Mouse (Mus musculus): ENCODE data around the gene Wwc1. TPM values are rescaled to one million over a fixed set of nuclear protein-coding genes. Genes with fewer than 3 reads are reported as not detected.
"Not testable (repeated sequence)": the region's sequence is repeated elsewhere in the genome, so short reads cannot be mapped to it uniquely, and the experiment has no call there.

The Wwc1 gene
- polyA plus RNA-seq, 1 experiment from 2014 or later, result 15.2 TPM

- 30% methylated on average over 11 of the region's 11 CpGs for WGBS
- no peak overlapping the region for H3K4me2 ChIP-seq (replicated peaks)
- H3K9me3 ChIP-seq (replicated peaks), result no peaks in the 10 kb centered on the region
- no peak overlapping the region for H3K9ac ChIP-seq
- no peaks in the 10 kb centered on the region for H3K27me3 ChIP-seq
- peaks cover 36% of the 10 kb centered on the region for H3K4me1 ChIP-seq
- peak overlapping the region; percentile 84 for H3K27ac ChIP-seq
- H3K36me3 ChIP-seq, result peaks cover 10% of the 10 kb centered on the region
- peak; percentile 91 for ATAC-seq (ENCODE audit: low FRiP score)
- H3K4me3 ChIP-seq, result no peak overlapping the region
These were observed 123.8 kb downstream of the Wwc1 start for GRCm38 (mm10) chr11:35856359-35857040.

- H3K27ac ChIP-seq, result peak overlapping the region; percentile 84
- H3K9me3 ChIP-seq (replicated peaks), result no peaks in the 10 kb centered on the region
- no peak overlapping the region for H3K4me2 ChIP-seq (replicated peaks)
- H3K27me3 ChIP-seq, result no peaks in the 10 kb centered on the region
- no peak overlapping the region for H3K9ac ChIP-seq
- 79% methylated on average over 7 of the region's 9 CpGs for WGBS
- ATAC-seq (ENCODE audit: low FRiP score), result no peak
- H3K36me3 ChIP-seq, result peaks cover 13% of the 10 kb centered on the region
- H3K4me3 ChIP-seq, result no peak overlapping the region
- peaks cover 36% of the 10 kb centered on the region for H3K4me1 ChIP-seq
These were observed 124.8 kb downstream of the Wwc1 start for GRCm38 (mm10) chr11:35855567-35855966.

- Histone ChIP-seq H3K4me1 (peaks cover 35% of the 10 kb centered on the region), H3K4me2 (replicated peaks) (no peak overlapping the region), H3K9me3 (replicated peaks) (no peaks in the 10 kb centered on the region), H3K27me3 (no peaks in the 10 kb centered on the region), H3K9ac (no peak overlapping the region), H3K27ac (peak overlapping the region; percentile 84; the same call in 1 of the 2 replicates), H3K36me3 (peaks cover 13% of the 10 kb centered on the region), H3K4me3 (no peak overlapping the region)
- 70% methylated on average over 5 of the region's 5 CpGs for WGBS
- ATAC-seq (ENCODE audit: low FRiP score), result no peak
These were observed 125.4 kb downstream of the Wwc1 start for GRCm38 (mm10) chr11:35854941-35855340.

- H3K36me3 ChIP-seq, result peaks cover 9% of the 10 kb centered on the region
- H3K27me3 ChIP-seq, result no peaks in the 10 kb centered on the region
- H3K4me1 ChIP-seq, result peaks cover 32% of the 10 kb centered on the region
- no peak overlapping the region for H3K27ac ChIP-seq
- WGBS, result 94% methylated on average over 4 of the region's 4 CpGs
- no peak overlapping the region for H3K9ac ChIP-seq
- no peak for ATAC-seq (ENCODE audit: low FRiP score)
- no peak overlapping the region for H3K4me3 ChIP-seq
- no peak overlapping the region for H3K4me2 ChIP-seq (replicated peaks)
- H3K9me3 ChIP-seq (replicated peaks), result no peaks in the 10 kb centered on the region
These were observed 126.7 kb downstream of the Wwc1 start for GRCm38 (mm10) chr11:35853651-35854050.

GRCm38 (mm10) chr11:35852731-35853130 is 127.6 kb downstream of the Wwc1 start:
- H3K27me3 ChIP-seq, result no peaks in the 10 kb centered on the region
- peaks cover 29% of the 10 kb centered on the region for H3K4me1 ChIP-seq
- H3K27ac ChIP-seq, result no peak overlapping the region
- H3K4me3 ChIP-seq, result no peak overlapping the region
- H3K9ac ChIP-seq, result no peak overlapping the region
- no peak overlapping the region for H3K4me2 ChIP-seq (replicated peaks)
- peaks cover 11% of the 10 kb centered on the region for H3K36me3 ChIP-seq
- no peak for ATAC-seq (ENCODE audit: low FRiP score)
- no peaks in the 10 kb centered on the region for H3K9me3 ChIP-seq (replicated peaks)
- WGBS, result 51% methylated on average over 4 of the region's 4 CpGs

- Histone ChIP-seq H3K27ac (no peak overlapping the region), H3K4me1 (no peaks in the 10 kb centered on the region), H3K36me3 (peaks cover 23% of the 10 kb centered on the region), H3K27me3 (no peaks in the 10 kb centered on the region), H3K4me2 (replicated peaks) (no peak overlapping the region), H3K4me3 (no peak overlapping the region), H3K9me3 (replicated peaks) (no peaks in the 10 kb centered on the region), H3K9ac (no peak overlapping the region)
- 90% methylated on average over 9 of the region's 9 CpGs for WGBS
- ATAC-seq (ENCODE audit: low FRiP score), result no peak
These were observed 136.0 kb downstream of the Wwc1 start for GRCm38 (mm10) chr11:35844299-35844698.

GRCm38 (mm10) chr11:35842560-35842959 is 137.8 kb downstream of the Wwc1 start:
- 81% methylated on average over 4 of the region's 4 CpGs for WGBS

GRCm38 (mm10) chr11:35841738-35842325 is 138.5 kb downstream of the Wwc1 start:
- Histone ChIP-seq H3K36me3 (peaks cover 17% of the 10 kb centered on the region), H3K4me3 (no peak overlapping the region), H3K27ac (no peak overlapping the region), H3K27me3 (no peaks in the 10 kb centered on the region), H3K4me2 (replicated peaks) (no peak overlapping the region), H3K4me1 (0 out of 2 replicates have a peak, but pooled peaks cover 7% of the 10 kb centered on the region), H3K9ac (no peak overlapping the region), H3K9me3 (replicated peaks) (no peaks in the 10 kb centered on the region)
- ATAC-seq (ENCODE audit: low FRiP score), result no peak
- WGBS, result 85% methylated on average over 21 of the region's 21 CpGs

More at GRCm38 (mm10) chr11:35842560-35842959, 137.8 kb downstream of the Wwc1 start:
- not testable (repeated sequence) for H3K4me2 ChIP-seq (replicated peaks); H3K4me3 ChIP-seq; H3K4me1 ChIP-seq; ATAC-seq (ENCODE audit: low FRiP score); H3K9me3 ChIP-seq (replicated peaks); H3K9ac ChIP-seq; H3K27me3 ChIP-seq; H3K27ac ChIP-seq
- peaks cover 19% of the 10 kb centered on the region for H3K36me3 ChIP-seq

- H3K4me2 ChIP-seq (replicated peaks); H3K27me3 ChIP-seq; H3K9ac ChIP-seq; H3K9me3 ChIP-seq (replicated peaks); ATAC-seq (ENCODE audit: low FRiP score); H3K4me1 ChIP-seq; H3K27ac ChIP-seq; H3K4me3 ChIP-seq: not testable (repeated sequence)
- H3K36me3 ChIP-seq, result peaks cover 17% of the 10 kb centered on the region
- 93% methylated on average over 4 of the region's 4 CpGs for WGBS
These were observed 139.5 kb downstream of the Wwc1 start for GRCm38 (mm10) chr11:35840806-35841205.

GRCm38 (mm10) chr11:35840282-35840681 is 140.0 kb downstream of the Wwc1 start:
- Histone ChIP-seq H3K27ac (peak overlapping the region; percentile 12; the same call in 1 of the 2 replicates), H3K9ac (no peak overlapping the region), H3K9me3 (replicated peaks) (no peaks in the 10 kb centered on the region), H3K4me3 (no peak overlapping the region), H3K4me2 (replicated peaks) (no peak overlapping the region), H3K27me3 (no peaks in the 10 kb centered on the region), H3K4me1 (0 out of 2 replicates have a peak, but pooled peaks cover 7% of the 10 kb centered on the region), H3K36me3 (peaks cover 17% of the 10 kb centered on the region)
- no peak for ATAC-seq (ENCODE audit: low FRiP score)
- 85% methylated on average over 7 of the region's 7 CpGs for WGBS

GRCm38 (mm10) chr11:35838345-35839338 is 141.7 kb downstream of the Wwc1 start:
- peak overlapping the region; percentile 50 for H3K9ac ChIP-seq
- peak; percentile 76 for ATAC-seq (ENCODE audit: low FRiP score)
- peak overlapping the region; percentile 26; the same call in 1 of the 2 replicates for H3K4me3 ChIP-seq
- peak overlapping the region; percentile 44; the same call in 1 of the 2 replicates for H3K27ac ChIP-seq
- peaks cover 9% of the 10 kb centered on the region for H3K4me1 ChIP-seq
- H3K27me3 ChIP-seq, result no peaks in the 10 kb centered on the region
- no peaks in the 10 kb centered on the region for H3K9me3 ChIP-seq (replicated peaks)
- H3K36me3 ChIP-seq, result peaks cover 17% of the 10 kb centered on the region
- 20% methylated on average over 28 of the region's 28 CpGs for WGBS
- H3K4me2 ChIP-seq (replicated peaks), result peak overlapping the region; percentile 55
